Mouse (Mus musculus) brain, embryonic 18.5 days (tissue): ENCODE data around the gene Krt12.

Experiments used
- DNase-seq: peaks from one replicate; pipeline ENCODE4 v3.0.0-alpha.2; 2012; ENCODE audit warnings: low read depth, low spot score

The Krt12 gene

GRCm38 (mm10) chr11:99422159-99422558 lies at the start of gene Krt12:
Gene Krt12 (minus strand): TSS chr11:99422259.
- DNase-seq, result no peak

GRCm38 (mm10) chr11:99469228-99469627 lies 47.2 kb upstream of the Krt12 start:
- DNase-seq, result no peak

GRCm38 (mm10) chr11:99468566-99468965 lies 46.5 kb upstream of the Krt12 start:
- DNase-seq, result no peak

- no peak for DNase-seq
These were observed 44.3 kb upstream of the Krt12 start for GRCm38 (mm10) chr11:99466316-99466715.

GRCm38 (mm10) chr11:99464836-99465235 lies 42.8 kb upstream of the Krt12 start:
- peak; percentile 62 for DNase-seq

GRCm38 (mm10) chr11:99463155-99463554 lies 41.1 kb upstream of the Krt12 start:
- DNase-seq, result peak; percentile 52

- no peak for DNase-seq
These were observed 39.7 kb upstream of the Krt12 start for GRCm38 (mm10) chr11:99461736-99462135.

GRCm38 (mm10) chr11:99458887-99459286 lies 36.8 kb upstream of the Krt12 start:
- no peak for DNase-seq

GRCm38 (mm10) chr11:99454759-99455158 lies 32.7 kb upstream of the Krt12 start:
- no peak for DNase-seq

- no peak for DNase-seq
These were observed 32.0 kb upstream of the Krt12 start for GRCm38 (mm10) chr11:99454044-99454443.

- no peak for DNase-seq
These were observed 26.7 kb upstream of the Krt12 start for GRCm38 (mm10) chr11:99448769-99449168.

- no peak for DNase-seq
These were observed 19.2 kb upstream of the Krt12 start for GRCm38 (mm10) chr11:99441220-99441619.

- DNase-seq, result no peak
These were observed 17.4 kb upstream of the Krt12 start for GRCm38 (mm10) chr11:99439465-99439864.

- no peak for DNase-seq
These were observed 15.9 kb upstream of the Krt12 start, which contains the start of gene Krt20 for GRCm38 (mm10) chr11:99437972-99438371. Gene Krt20 (minus strand): TSS chr11:99438150.

- no peak for DNase-seq
These were observed 14.6 kb upstream of the Krt12 start for GRCm38 (mm10) chr11:99436625-99437024.

GRCm38 (mm10) chr11:99430670-99431069 lies 8.6 kb upstream of the Krt12 start:
- no peak for DNase-seq

- no peak for DNase-seq
These were observed 1.5 kb downstream of the Krt12 start for GRCm38 (mm10) chr11:99420586-99420985.

GRCm38 (mm10) chr11:99417819-99418218 lies 4.2 kb downstream of the Krt12 start:
- no peak for DNase-seq

GRCm38 (mm10) chr11:99416902-99417301 lies 5.2 kb downstream of the Krt12 start:
- DNase-seq, result no peak

GRCm38 (mm10) chr11:99414463-99415147 lies 7.5 kb downstream of the Krt12 start:
- DNase-seq, result no peak

GRCm38 (mm10) chr11:99413247-99413646 lies 8.8 kb downstream of the Krt12 start:
- no peak for DNase-seq

GRCm38 (mm10) chr11:99406186-99406585 lies 15.9 kb downstream of the Krt12 start:
- DNase-seq, result no peak

GRCm38 (mm10) chr11:99399956-99400549 lies 22.0 kb downstream of the Krt12 start:
- no peak for DNase-seq
